Mouse (Mus musculus) kidney, adult 2 months (tissue): ENCODE measurements around the gene Ccdc171.

Experiments
- CTCF ChIP-seq: fragments of 200-500 bp; conservative IDR thresholded peaks from 2 replicates; pipeline ENCODE4 v1.5.1; 2011; ENCODE audit warnings: low read depth, mild to moderate bottlenecking, control low read depth, low read length, moderate library complexity, mixed read lengths; ENCODE audit not compliant: insufficient read depth, insufficient read length
- POLR2A ChIP-seq: fragments of 200-500 bp; IDR thresholded peaks from one replicate; pipeline ENCODE4 v1.6.1; 2011; ENCODE audit warnings: low read depth, low read length, control low read depth

- TF ChIP-seq CTCF (no peak), POLR2A (no peak)
These were observed 133.1 kb downstream of the Ccdc171 start for GRCm38 (mm10) chr4:83658415-83658814.
